Mouse (Mus musculus) layer of hippocampus, adult 8-10 months (tissue): ENCODE results near the gene Ros1. TPM values are rescaled to one million over a fixed set of nuclear protein-coding genes. Genes with fewer than 3 reads are reported as not detected.

Experiments used
- DNase-seq, 2 experiments: peaks; one replicate each; pipeline ENCODE4 v3.0.0; 2022; ENCODE audit warnings: low spot score in 2 of 2
- total RNA-seq, 4 experiments: library from RNA; stranded (reverse); gene quantifications; 2 replicates each; pipeline ENCODE4 v1.2.4; 2022

The Ros1 gene
- under 1 TPM in 1 of 4 experiments, not detected in 3; 0.05 TPM for total RNA-seq

- no peak for DNase-seq
These were observed at the start of gene Ros1 for GRCm38 (mm10) chr10:52194957-52195852. Ros1 (minus strand) TSS chr10:52195244.

- DNase-seq: no peak
These were observed 47.8 kb upstream of the Ros1 start for GRCm38 (mm10) chr10:52242680-52243323.

GRCm38 (mm10) chr10:52242015-52242414 lies 47.0 kb upstream of the Ros1 start:
- no peak for DNase-seq

- DNase-seq: no peak
These were observed 40.4 kb upstream of the Ros1 start for GRCm38 (mm10) chr10:52235461-52235860.

- no peak for DNase-seq
These were observed 39.6 kb upstream of the Ros1 start for GRCm38 (mm10) chr10:52234654-52234981.

DNA sequence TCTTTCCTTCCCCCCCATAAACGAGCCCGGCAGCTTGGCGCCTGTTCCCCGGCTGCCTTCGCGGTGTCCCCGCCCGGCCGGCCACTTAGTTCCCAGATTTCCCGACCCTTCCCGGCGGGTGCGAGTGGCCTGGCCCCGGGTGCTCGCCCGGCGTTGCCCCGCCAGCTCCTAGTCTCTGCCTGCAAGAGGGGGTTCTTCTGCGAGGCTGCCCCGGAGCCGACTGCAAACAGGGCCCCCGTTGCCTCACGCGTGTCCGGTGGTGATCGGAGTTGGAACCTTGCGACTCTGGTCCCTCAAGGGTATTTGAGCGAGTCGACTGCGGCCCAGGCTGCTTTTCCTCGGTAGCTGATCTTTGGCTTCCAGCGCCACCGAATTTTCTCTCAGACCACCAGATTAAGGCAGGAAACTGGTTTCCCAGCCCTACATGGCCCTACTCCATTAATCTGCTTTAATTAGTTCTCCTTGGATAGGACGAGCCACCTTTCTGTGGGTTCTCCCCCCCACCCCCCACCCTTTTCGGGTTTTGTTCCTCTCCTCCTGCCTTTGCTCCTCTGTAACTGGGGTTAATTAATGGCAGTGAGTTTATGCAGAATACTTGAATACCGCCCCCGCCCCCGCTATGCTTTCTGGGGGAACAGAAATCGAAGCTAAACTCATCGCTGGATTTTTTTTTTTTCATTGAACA lies 39.1 kb upstream of the Ros1 start:
- peak in 1 of 2 experiments; percentile 11 for DNase-seq

- DNase-seq: peak; percentile 25 to 38
These were observed 38.4 kb upstream of the Ros1 start, which contains the start of gene Dcbld1 for GRCm38 (mm10) chr10:52233301-52233968. Dcbld1 (plus strand) TSS chr10:52233619.

DNA sequence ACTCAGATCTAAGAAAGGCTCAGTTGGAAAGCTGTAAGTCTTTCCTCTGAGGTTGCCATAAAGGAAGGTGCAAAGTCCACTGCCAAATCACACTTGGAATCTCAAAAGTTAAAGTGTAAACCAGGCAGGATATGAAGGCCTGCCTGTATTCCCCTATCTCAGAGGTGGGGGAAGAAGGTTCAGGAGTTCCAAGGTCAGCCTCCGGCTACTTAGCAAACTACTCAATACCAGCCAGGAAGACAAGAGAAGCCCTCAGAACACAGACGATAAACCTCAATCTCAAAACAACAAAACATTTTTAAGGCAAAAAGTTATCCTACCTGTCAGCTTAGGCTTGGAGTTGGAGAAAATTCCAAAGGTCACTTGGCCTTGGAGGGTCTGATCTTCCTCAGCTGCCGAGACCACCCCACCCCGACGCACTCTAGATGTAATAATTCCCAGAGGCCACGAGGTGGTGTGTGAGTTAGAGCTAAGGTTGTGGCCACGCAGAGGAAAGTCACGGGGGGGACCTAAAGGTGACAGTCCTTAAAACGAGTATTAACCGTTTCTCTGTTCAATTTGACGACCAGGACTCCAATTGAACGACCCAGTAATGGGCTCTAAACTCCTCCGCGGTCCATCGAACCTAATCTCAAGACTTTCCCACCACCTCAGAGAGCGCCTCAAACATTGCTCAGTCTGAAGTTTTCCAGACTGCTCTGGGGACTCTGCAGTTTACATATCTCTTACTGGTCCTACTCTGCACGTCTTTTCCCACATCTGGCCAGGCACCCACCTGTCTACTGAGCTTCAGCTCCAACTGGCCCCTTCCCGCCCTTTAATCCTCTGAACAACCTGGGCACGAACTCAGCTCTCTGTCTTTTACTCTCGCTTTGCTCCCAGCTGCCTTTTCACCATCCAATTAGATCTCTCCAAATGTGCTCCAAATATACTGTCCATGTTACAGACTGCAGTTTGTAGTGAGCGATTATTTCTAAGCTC lies 37.4 kb upstream of the Ros1 start:
- no peak for DNase-seq

DNA sequence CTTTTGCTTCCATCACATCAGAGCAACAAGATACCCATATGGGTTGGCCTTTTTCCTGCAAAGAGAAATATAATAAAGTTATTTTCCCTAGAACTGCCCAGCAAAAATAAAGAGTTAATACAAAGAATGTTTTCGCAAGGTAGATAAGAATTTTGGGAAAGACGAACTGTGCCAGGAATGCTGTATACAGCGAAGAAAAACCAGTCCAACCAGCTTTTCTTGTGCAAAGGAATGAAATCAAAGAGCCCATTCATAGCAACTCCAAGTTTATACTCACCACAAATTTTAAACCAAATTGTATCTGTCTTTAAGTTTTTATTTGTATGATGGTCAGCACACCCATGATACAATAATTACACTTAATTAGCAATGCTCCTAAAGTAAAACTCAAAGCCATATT lies 24.6 kb upstream of the Ros1 start:
- DNase-seq: no peak

GRCm38 (mm10) chr10:52217564-52217934 lies 22.5 kb upstream of the Ros1 start:
- no peak for DNase-seq

DNA sequence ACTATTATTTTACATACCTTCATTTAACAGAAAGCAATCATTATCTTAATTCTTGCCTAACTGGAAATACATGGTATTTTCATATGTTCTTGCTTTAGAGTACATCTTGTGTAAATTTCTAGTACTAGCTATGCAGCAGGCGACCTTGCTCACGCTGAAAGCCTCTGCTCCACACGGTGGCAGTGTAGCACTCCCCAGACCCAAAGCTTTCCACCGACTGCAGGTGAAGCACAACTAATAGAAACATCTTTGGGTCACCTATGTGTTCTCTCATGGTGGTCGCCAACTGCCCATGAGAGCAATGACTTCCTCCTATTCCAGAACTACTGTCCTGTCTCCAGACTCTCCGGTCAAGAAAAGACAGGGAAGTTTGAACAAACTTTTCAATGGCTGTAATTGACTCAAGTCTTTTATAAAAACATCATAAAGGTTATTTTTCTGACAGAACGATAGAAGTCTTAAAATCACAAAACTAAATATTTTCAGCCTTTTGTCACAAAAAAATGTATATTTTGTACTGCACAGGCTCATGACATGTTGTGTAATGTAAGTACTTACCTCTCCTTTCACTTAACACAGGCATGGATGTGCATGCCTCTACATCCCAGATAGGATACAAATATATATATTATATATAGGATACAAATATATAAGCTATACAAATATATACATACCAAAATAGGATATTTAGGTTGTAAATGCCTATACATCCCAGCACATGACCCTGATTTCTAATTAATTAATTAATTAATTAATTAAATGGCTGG lies 21.9 kb upstream of the Ros1 start:
- DNase-seq: peak; percentile 22 to 55

DNA sequence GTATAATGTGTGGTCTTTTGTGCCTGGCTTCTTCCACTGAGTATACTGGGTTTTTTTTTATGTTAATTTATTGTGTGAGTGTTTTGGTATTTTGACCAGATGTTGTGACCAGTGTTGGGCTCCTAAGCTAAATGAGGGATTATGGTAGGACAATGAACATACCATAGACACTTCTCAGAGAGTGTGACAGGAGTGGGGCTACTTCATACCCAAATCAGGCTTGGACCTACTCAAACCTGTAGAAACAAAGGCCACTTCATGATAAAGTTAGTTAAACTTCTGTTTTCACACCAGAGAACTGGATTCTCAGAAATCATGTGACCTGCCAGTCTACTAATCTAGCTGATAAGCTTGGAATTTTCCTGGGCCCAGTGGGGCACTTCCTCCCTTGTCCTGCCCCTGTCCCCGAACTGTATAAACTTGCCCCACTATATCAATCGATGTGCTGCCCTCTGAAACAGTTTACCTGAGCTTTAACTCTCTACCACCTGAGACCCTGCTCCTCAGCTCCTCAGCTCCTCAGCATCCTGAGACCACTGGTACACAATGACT lies 20.3 kb upstream of the Ros1 start:
- no peak for DNase-seq

DNA sequence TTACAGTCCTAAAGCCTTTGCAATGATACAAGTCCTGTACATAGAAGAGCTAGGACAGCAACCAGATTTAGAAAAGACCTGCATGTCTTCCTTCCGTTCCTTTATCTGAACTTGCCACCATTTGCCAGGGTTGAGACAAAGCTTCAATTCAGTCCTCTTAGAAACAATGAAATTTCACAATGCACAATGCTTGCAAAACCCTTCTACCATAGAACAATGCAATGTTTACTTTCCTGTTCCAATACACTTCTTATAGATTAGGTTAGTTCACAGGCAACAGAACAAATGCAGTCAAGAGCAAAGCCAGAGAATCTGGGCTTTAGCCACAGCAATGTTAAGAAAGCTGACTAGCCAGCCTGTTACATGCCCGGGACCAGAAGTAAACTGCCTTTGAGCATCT lies 9.0 kb upstream of the Ros1 start:
- no peak for DNase-seq

DNA sequence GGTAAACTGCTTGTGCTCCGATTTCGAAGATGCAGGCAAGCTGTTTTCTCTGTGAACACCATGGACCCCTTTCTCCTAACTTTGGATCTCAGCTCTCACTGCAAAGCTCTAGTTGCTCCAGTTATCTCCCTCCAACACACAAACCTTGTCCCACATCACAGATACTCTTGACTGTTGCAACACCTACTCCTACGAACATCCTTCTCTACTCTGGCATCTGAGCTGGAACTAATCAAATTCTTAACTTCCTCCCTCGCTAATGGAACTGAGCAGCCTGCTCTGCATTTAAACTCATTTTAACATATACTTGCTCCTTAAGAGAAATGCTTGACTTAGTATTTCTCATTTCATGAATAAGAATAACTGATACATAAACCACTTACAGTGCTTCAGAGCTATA lies 9.1 kb downstream of the Ros1 start:
- no peak for DNase-seq

- DNase-seq: no peak
These were observed 12.2 kb downstream of the Ros1 start for GRCm38 (mm10) chr10:52182878-52183277.

GRCm38 (mm10) chr10:52174376-52174775 lies 20.7 kb downstream of the Ros1 start:
- DNase-seq: no peak

GRCm38 (mm10) chr10:52170489-52170888 lies 24.6 kb downstream of the Ros1 start:
- no peak for DNase-seq

- no peak for DNase-seq
These were observed 25.2 kb downstream of the Ros1 start for GRCm38 (mm10) chr10:52169841-52170240.

DNA sequence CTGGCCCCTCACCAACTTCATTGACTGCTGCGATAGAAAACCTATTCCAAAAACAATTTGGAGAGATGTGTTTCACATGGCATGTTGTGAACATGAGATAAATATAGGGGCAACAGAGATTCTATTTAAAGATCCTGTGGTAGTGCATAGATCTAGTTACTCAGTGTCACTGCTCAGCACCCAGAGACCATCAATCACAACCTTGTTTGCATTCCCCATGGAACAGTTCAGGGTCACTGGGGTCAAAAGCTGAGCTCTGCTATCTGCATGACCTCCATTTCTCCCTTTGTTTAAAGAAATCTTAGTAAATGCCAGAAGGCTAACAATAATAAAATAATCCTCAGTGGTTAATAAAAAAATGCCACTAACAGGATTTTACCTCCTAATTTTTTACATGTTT lies 29.7 kb downstream of the Ros1 start:
- no peak for DNase-seq
